Mouse (Mus musculus): ENCODE data around the gene Slc15a3.

DNA sequence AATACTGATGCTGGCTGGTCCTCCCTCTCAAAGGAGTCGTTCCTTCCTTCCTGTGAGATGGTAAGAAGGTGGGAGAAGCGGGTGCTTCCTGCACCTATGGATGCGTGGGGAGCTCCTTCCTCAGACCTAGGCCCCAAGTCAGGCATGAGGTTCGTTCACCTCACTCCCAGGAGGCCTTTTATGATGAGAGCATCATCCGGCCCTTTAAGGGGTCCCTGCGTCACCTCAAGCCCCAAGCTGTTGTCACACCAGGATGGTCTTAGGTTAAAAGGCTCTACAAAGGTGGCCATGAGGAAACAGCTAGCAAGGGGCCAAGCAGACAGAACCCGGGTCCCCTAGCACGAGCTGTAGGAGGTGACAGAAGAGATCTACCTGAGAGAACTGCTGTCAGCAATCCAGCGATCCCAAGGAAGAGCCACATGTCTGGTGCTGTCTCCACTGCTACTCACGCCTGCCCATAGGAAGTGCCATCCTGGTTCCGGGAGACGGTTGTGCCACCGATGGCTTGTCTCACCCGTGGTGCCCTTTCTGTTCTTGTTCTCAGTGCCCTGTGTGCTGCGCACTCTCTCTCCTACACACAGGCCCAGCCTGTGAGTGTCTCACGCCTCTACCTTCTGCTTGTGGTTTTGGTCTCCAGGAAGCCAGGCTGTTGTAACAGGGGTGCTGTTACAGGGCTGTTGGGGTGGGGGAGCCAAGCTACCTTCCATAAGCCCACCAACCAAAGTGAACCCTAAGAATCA, 9.9 kb upstream of the Slc15a3 start, which contains the start of gene Cd6:
- no peak for TF ChIP-seq CTCF (IDR thresholded peaks at IDR 0.05; ENCODE audit: borderline replicate concordance, extremely low read depth, insufficient read depth, insufficient read length)
- no peak for TF ChIP-seq POLR2A (IDR thresholded peaks at IDR 0.05; ENCODE audit: borderline replicate concordance, extremely low read depth, insufficient read depth, insufficient read length, poor library complexity, severe bottlenecking)

Data from brain, embryonic 14.5 days (tissue).